Mouse (Mus musculus): ENCODE results near the gene Tspan5.

DNA sequence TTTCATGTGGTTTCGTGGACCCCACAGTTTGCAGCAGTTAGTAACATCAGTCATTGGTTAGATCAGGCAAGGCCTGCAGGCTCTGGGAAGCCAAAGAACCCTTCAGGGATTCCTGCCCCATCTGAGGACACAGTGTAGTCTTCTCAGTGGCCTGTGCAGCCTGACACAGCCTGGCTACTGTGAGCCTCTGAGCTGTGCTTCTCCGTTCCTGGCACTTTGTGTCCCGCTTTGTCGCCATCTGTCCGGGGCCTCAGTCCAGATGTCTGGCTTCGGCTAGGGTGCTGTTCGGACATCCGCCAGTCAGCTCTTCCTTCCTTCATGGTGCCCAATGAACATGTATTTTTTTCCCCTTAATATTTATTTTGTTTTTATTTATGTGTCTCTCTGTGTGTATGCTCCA lies 117.2 kb downstream of the Tspan5 start:
- TF ChIP-seq CTCF (IDR thresholded peaks at IDR 0.05; ENCODE audit: extremely low read depth, insufficient read depth, low read length), result no peak
- TF ChIP-seq POLR2A (IDR thresholded peaks at IDR 0.05; ENCODE audit: extremely low read depth, insufficient read depth, low read length), result no peak

Measured in cortical plate, adult 2 months (tissue).